Mouse (Mus musculus): ENCODE measurements at regions not wholly inside any gene's neighbourhood (a gene's known extent, or its start where the extent isn't known, plus 50 kb on each side); places are given as distances from the start of the nearest gene placed in this dataset.

DNA sequence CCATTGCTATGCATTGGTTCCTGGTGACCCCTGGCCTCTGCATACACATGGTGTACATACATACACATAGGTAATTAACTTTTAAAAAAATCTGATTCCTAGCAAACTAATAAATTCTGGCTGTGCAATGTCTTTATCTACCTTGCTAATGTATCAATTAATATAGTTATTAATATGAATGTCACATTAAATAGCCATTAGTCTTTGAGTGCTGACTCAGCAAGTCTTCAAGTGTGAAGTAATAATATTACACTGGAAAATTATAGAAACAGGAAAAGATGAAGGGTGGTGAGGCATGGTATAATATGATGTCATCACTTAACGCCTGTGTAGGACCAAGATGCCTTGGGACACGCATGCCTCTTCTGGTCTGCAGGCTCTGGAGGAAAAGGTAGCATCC is 126.5 kb upstream of the Krr1 start:
- no peak for TF ChIP-seq POLR2A (IDR thresholded peaks at IDR 0.05; ENCODE audit: borderline replicate concordance, low read depth, low read length)
- no peak for TF ChIP-seq CTCF (IDR thresholded peaks at IDR 0.05; ENCODE audit: low read depth, low read length)
- H3K4me1 ChIP-seq (ENCODE audit: control insufficient read depth, insufficient read depth, low read length) = no peaks in the 10 kb centered on the region
- H3K4me3 ChIP-seq (ENCODE audit: insufficient read depth, low read length) = no peak overlapping the region
- H3K27ac ChIP-seq (ENCODE audit: insufficient read depth, low read depth, low read length) = no peak overlapping the region

DNA sequence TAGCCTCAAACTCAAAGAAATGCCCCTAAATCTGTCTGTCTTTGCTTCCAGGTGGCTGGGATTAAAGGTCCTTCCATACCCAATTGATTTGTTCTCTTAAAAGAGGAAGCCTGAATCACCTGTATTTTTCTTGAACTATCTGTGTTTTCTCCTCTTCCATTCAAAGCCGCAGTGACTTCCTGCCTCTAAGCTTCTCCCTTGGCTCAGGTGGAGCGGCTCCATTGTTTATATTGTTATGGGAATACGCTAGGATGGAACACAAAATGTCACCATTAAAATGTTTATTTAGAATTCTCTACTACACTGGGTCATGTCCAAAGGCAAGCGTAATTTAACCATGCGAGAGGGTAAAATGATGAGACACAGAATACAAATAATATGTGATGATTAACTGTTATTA is 118.2 kb upstream of the Krr1 start:
- Histone ChIP-seq H3K4me1 (ENCODE audit: control insufficient read depth, insufficient read depth, low read length) (no peaks in the 10 kb centered on the region), H3K27ac (ENCODE audit: insufficient read depth, low read depth, low read length) (no peak overlapping the region), H3K4me3 (ENCODE audit: insufficient read depth, low read length) (no peak overlapping the region)
- TF ChIP-seq CTCF (IDR thresholded peaks at IDR 0.05; ENCODE audit: low read depth, low read length) (no peak), POLR2A (IDR thresholded peaks at IDR 0.05; ENCODE audit: borderline replicate concordance, low read depth, low read length) (no peak)

DNA sequence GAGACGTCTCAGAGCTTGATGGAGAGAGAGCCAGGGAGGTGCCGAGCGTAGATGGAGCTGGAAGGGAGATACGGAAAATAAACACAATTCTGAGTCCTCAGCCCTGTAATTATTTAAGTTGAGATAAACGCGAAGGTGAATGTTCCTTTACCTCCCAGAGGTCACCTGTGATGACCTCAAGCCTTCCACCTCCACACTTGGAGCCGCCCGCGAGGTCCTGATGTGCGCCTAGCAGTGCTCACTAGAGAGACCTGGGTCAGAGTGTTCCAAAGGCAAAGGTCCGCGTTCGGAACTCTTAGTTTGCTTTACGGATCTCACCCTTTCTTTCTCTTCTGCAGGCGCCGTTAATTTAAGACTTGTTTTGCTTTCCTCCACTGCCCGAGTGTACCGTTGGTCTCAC is 117.0 kb upstream of the Krr1 start:
- no peak for TF ChIP-seq POLR2A (IDR thresholded peaks at IDR 0.05; ENCODE audit: borderline replicate concordance, low read depth, low read length)
- Histone ChIP-seq H3K4me3 (ENCODE audit: insufficient read depth, low read length) (no peak overlapping the region), H3K27ac (ENCODE audit: insufficient read depth, low read depth, low read length) (no peak overlapping the region)

GRCm38 (mm10) chr10:111858403-111858802 is 114.1 kb upstream of the Krr1 start:
- H3K4me3 ChIP-seq (ENCODE audit: insufficient read depth, low read length) = no peak overlapping the region
- no peaks in the 10 kb centered on the region for H3K4me1 ChIP-seq (ENCODE audit: control insufficient read depth, insufficient read depth, low read length)
- H3K27ac ChIP-seq (ENCODE audit: insufficient read depth, low read depth, low read length) = no peak overlapping the region
- no peak for TF ChIP-seq CTCF (IDR thresholded peaks at IDR 0.05; ENCODE audit: low read depth, low read length)
- no peak for TF ChIP-seq POLR2A (IDR thresholded peaks at IDR 0.05; ENCODE audit: borderline replicate concordance, low read depth, low read length)

More for the DNA sequence above, 117.0 kb upstream of the Krr1 start:
- no peaks in the 10 kb centered on the region for H3K4me1 ChIP-seq (ENCODE audit: control insufficient read depth, insufficient read depth, low read length)

DNA sequence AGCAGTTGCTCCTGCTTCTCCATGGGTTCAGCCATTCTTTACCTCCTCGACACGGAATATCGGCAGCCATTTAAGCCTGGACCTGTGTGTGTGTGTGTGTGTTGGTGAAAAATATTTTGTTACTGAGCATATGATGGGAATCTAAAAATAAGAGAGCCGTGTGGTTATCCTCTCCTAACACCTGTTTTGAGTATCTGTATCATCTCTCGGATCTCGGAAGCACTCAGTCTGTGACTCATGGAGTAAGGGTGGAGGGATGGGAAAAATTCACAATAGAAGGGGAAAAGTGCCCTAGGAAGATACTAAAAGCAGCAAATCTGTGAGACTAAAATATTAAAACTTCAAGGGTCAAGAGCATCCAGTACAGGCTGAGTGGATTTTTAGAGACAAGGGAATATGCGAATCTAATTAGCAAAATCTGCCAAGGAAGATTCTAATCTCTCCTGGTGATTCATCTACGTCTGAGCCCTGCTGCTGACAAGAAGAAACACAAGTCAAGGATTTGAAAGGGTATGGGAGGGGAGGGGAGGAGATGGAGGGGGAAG is 107.1 kb upstream of the Krr1 start:
- H3K4me1 ChIP-seq (ENCODE audit: control insufficient read depth, insufficient read depth, low read length) = no peaks in the 10 kb centered on the region
- no peak overlapping the region for H3K4me3 ChIP-seq (ENCODE audit: insufficient read depth, low read length)
- TF ChIP-seq CTCF (IDR thresholded peaks at IDR 0.05; ENCODE audit: low read depth, low read length) (no peak), POLR2A (IDR thresholded peaks at IDR 0.05; ENCODE audit: borderline replicate concordance, low read depth, low read length) (no peak)
- H3K27ac ChIP-seq (ENCODE audit: insufficient read depth, low read depth, low read length) = no peak overlapping the region

DNA sequence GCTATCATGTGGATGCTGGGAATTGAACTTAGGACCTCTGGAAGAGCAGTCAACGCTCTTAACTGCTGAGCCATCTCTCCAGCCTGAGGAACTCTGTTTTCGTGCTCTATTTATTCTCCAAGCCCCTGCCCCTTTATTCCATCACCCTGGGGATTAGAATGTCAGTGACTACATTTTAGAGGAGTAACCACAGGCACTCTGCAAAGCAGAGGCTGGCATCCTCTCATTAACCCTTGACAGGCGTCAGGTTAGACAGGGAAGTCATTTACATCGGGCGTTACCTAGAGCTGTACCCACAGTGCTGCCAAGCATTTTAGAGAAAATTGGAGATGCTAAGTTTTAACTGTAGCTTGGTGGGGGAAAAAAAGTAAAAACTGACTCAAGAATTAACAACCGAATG is 105.4 kb upstream of the Krr1 start:
- no peak for TF ChIP-seq CTCF (IDR thresholded peaks at IDR 0.05; ENCODE audit: low read depth, low read length)
- TF ChIP-seq POLR2A (IDR thresholded peaks at IDR 0.05; ENCODE audit: borderline replicate concordance, low read depth, low read length) = no peak
- H3K4me1 ChIP-seq (ENCODE audit: control insufficient read depth, insufficient read depth, low read length) = no peaks in the 10 kb centered on the region
- H3K4me3 ChIP-seq (ENCODE audit: insufficient read depth, low read length) = no peak overlapping the region
- no peak overlapping the region for H3K27ac ChIP-seq (ENCODE audit: insufficient read depth, low read depth, low read length)

GRCm38 (mm10) chr10:111867538-111867937 is 104.9 kb upstream of the Krr1 start:
- H3K4me1 ChIP-seq (ENCODE audit: control insufficient read depth, insufficient read depth, low read length) = no peaks in the 10 kb centered on the region
- TF ChIP-seq CTCF (IDR thresholded peaks at IDR 0.05; ENCODE audit: low read depth, low read length) (no peak), POLR2A (IDR thresholded peaks at IDR 0.05; ENCODE audit: borderline replicate concordance, low read depth, low read length) (no peak)
- no peak overlapping the region for H3K27ac ChIP-seq (ENCODE audit: insufficient read depth, low read depth, low read length)
- no peak overlapping the region for H3K4me3 ChIP-seq (ENCODE audit: insufficient read depth, low read length)

DNA sequence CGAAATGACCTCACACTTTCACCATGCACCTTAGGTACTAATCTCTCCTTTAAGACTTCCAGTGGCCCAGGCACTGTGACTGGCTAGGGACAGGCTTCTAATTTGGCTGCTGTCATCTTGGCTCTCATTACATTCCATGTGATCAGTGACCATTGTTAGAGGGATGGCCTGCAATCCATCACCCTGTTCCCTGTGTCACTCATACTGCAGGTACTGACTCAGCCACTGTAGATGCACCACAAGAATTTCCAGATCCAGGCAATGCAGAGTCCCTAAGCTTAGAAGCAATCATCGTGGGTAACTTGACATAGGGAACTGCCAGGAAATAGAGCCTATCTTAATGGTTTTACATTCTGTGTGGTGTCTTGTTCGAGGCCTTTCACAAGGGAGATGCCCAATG is 92.1 kb upstream of the Krr1 start:
- Histone ChIP-seq H3K27ac (ENCODE audit: insufficient read depth, low read depth, low read length) (no peak overlapping the region), H3K4me1 (ENCODE audit: control insufficient read depth, insufficient read depth, low read length) (no peaks in the 10 kb centered on the region), H3K4me3 (ENCODE audit: insufficient read depth, low read length) (no peak overlapping the region)
- TF ChIP-seq POLR2A (IDR thresholded peaks at IDR 0.05; ENCODE audit: borderline replicate concordance, low read depth, low read length) = no peak
- TF ChIP-seq CTCF (IDR thresholded peaks at IDR 0.05; ENCODE audit: low read depth, low read length) = no peak

GRCm38 (mm10) chr10:111881339-111882211 is 90.9 kb upstream of the Krr1 start:
- Histone ChIP-seq H3K4me1 (ENCODE audit: control insufficient read depth, insufficient read depth, low read length) (no peaks in the 10 kb centered on the region), H3K4me3 (ENCODE audit: insufficient read depth, low read length) (no peak overlapping the region)

GRCm38 (mm10) chr10:111882521-111882920 is 89.9 kb upstream of the Krr1 start:
- Histone ChIP-seq H3K4me1 (ENCODE audit: control insufficient read depth, insufficient read depth, low read length) (no peaks in the 10 kb centered on the region), H3K4me3 (ENCODE audit: insufficient read depth, low read length) (no peak overlapping the region)
- no peak for TF ChIP-seq CTCF (IDR thresholded peaks at IDR 0.05; ENCODE audit: low read depth, low read length)
- no peak for TF ChIP-seq POLR2A (IDR thresholded peaks at IDR 0.05; ENCODE audit: borderline replicate concordance, low read depth, low read length)

More at GRCm38 (mm10) chr10:111881339-111882211, 90.9 kb upstream of the Krr1 start:
- no peak for TF ChIP-seq POLR2A (IDR thresholded peaks at IDR 0.05; ENCODE audit: borderline replicate concordance, low read depth, low read length)
- TF ChIP-seq CTCF (IDR thresholded peaks at IDR 0.05; ENCODE audit: low read depth, low read length) = no peak
- no peak overlapping the region for H3K27ac ChIP-seq (ENCODE audit: insufficient read depth, low read depth, low read length)

More at GRCm38 (mm10) chr10:111882521-111882920, 89.9 kb upstream of the Krr1 start:
- no peak overlapping the region for H3K27ac ChIP-seq (ENCODE audit: insufficient read depth, low read depth, low read length)

Data from bone marrow macrophage, adult 2 months (primary cell).